Mouse (Mus musculus) adipocyte (in vitro differentiated cells): ENCODE data around the gene Trim72.

Experiments
- DNase-seq: peaks from one replicate; pipeline ENCODE4 v3.0.0-alpha.2; 2016; ENCODE audit warnings: low spot score

Trim72 gene

GRCm38 (mm10) chr7:128053061-128053460 lies 49.3 kb downstream of the Trim72 start:
- no peak for DNase-seq

GRCm38 (mm10) chr7:128056917-128057444 lies 53.2 kb downstream of the Trim72 start:
- no peak for DNase-seq

GRCm38 (mm10) chr7:128057860-128058259 lies 54.1 kb downstream of the Trim72 start:
- no peak for DNase-seq

- no peak for DNase-seq
Measured at GRCm38 (mm10) chr7:128058576-128058975, 54.8 kb downstream of the Trim72 start.

- no peak for DNase-seq
Measured at GRCm38 (mm10) chr7:128059091-128059490, 55.3 kb downstream of the Trim72 start.
